Mouse (Mus musculus): ENCODE measurements around the gene Hils1. TPM values are rescaled to one million over a fixed set of nuclear protein-coding genes. Genes with fewer than 3 reads are reported as not detected.
A peak's percentile ranks its signal among the peaks of the same experiment; 100 is the strongest.

The Hils1 gene
- polyA plus RNA-seq, 1 experiment from 2014 or later: not detected

GRCm38 (mm10) chr11:94933584-94933983 is 33.8 kb upstream of the Hils1 start:
- peak overlapping the region; percentile 90 for H3K27ac ChIP-seq (ENCODE audit: low read length)
- no peak overlapping the region for H3K4me3 ChIP-seq (ENCODE audit: low read length)
- H3K9ac ChIP-seq (ENCODE audit: low read length): peak overlapping the region; percentile 35
- peaks cover 29% of the 10 kb centered on the region for H3K4me1 ChIP-seq (replicated peaks; ENCODE audit: control insufficient read depth, insufficient read depth, low read length)
- 5% methylated on average over 8 of the region's 8 CpGs for WGBS
- peak; percentile 8; the same call in 1 of the 2 replicates for ATAC-seq (ENCODE audit: low read depth)
- no peaks in the 10 kb centered on the region for H3K36me3 ChIP-seq (ENCODE audit: control insufficient read depth, insufficient read depth, low read length)
- H3K4me2 ChIP-seq (ENCODE audit: low read depth, low read length): peak overlapping the region; percentile 1; the same call in 1 of the 2 replicates
- H3K27me3 ChIP-seq (ENCODE audit: control insufficient read depth, insufficient read depth, low read depth, low read length): peaks cover 4% of the 10 kb centered on the region; the same call in 1 of the 2 replicates
- no peaks in the 10 kb centered on the region for H3K9me3 ChIP-seq (ENCODE audit: control insufficient read depth, low read length)

- 32% methylated on average over 11 of the region's 11 CpGs for WGBS
These were observed 32.9 kb upstream of the Hils1 start for GRCm38 (mm10) chr11:94934526-94934925.

GRCm38 (mm10) chr11:94936045-94936444 is 31.3 kb upstream of the Hils1 start, which contains the start of gene Col1a1:
TSS of gene Col1a1 (plus strand) at chr11:94936224.
- Histone ChIP-seq H3K4me2 (ENCODE audit: low read depth, low read length) (peak within 1 kb of the TSS; percentile 49), H3K36me3 (ENCODE audit: control insufficient read depth, insufficient read depth, low read length) (peaks cover 11% of the 10 kb centered on the region; the same call in 1 of the 2 replicates), H3K27ac (ENCODE audit: low read length) (peak within 1 kb of the TSS; percentile 95), H3K9ac (ENCODE audit: low read length) (peak within 1 kb of the TSS; percentile 78), H3K4me3 (ENCODE audit: low read length) (peak within 1 kb of the TSS; percentile 65), H3K9me3 (ENCODE audit: control insufficient read depth, low read length) (no peaks in the 10 kb centered on the region), H3K27me3 (ENCODE audit: control insufficient read depth, insufficient read depth, low read depth, low read length) (peaks cover 4% of the 10 kb centered on the region; the same call in 1 of the 2 replicates), H3K4me1 (replicated peaks; ENCODE audit: control insufficient read depth, insufficient read depth, low read length) (peaks cover 30% of the 10 kb centered on the region)
- ATAC-seq (ENCODE audit: low read depth): peak; percentile 67
- 16% methylated on average over 19 of the region's 19 CpGs for WGBS

More at GRCm38 (mm10) chr11:94934526-94934925, 32.9 kb upstream of the Hils1 start:
- Histone ChIP-seq H3K27me3 (ENCODE audit: control insufficient read depth, insufficient read depth, low read depth, low read length) (peaks cover 4% of the 10 kb centered on the region; the same call in 1 of the 2 replicates), H3K4me2 (ENCODE audit: low read depth, low read length) (peak overlapping the region; percentile 1; the same call in 1 of the 2 replicates), H3K9me3 (ENCODE audit: control insufficient read depth, low read length) (no peaks in the 10 kb centered on the region), H3K4me3 (ENCODE audit: low read length) (no peak overlapping the region), H3K4me1 (replicated peaks; ENCODE audit: control insufficient read depth, insufficient read depth, low read length) (peaks cover 25% of the 10 kb centered on the region), H3K36me3 (ENCODE audit: control insufficient read depth, insufficient read depth, low read length) (0 out of 2 replicates have a peak, but pooled peaks cover 1% of the 10 kb centered on the region), H3K9ac (ENCODE audit: low read length) (no peak overlapping the region), H3K27ac (ENCODE audit: low read length) (peak overlapping the region; percentile 95)
- 0 out of 2 replicates have a peak, but pooled peaks have one; percentile 1 for ATAC-seq (ENCODE audit: low read depth)

DNA sequence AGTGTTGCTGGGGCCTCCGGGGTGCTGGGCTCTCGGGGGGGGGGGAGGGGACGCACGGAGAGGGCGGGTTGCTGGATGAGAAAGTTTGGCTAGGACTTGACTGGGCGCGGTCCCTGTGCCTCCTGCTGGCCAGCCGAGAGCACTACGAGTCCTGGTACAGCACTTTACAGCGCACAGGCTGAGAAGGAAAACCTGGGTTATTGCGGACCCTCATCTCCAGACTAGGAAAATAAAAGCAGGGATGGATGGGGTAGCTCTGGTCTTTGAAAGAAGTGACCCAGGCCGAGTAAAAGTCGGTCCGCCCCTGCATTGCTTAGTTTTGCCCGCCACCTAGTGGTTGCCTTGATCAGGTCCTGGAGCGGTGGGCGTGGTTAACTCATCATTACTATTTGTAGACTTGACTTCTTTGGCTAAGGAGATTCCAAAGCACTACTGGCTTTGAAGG is 30.5 kb upstream of the Hils1 start:
- peak overlapping the region; percentile 65 for H3K4me3 ChIP-seq (ENCODE audit: low read length)
- peaks cover 30% of the 10 kb centered on the region for H3K4me1 ChIP-seq (replicated peaks; ENCODE audit: control insufficient read depth, insufficient read depth, low read length)
- H3K9me3 ChIP-seq (ENCODE audit: control insufficient read depth, low read length): no peaks in the 10 kb centered on the region
- H3K36me3 ChIP-seq (ENCODE audit: control insufficient read depth, insufficient read depth, low read length): peaks cover 13% of the 10 kb centered on the region; the same call in 1 of the 2 replicates
- H3K27me3 ChIP-seq (ENCODE audit: control insufficient read depth, insufficient read depth, low read depth, low read length): peaks cover 4% of the 10 kb centered on the region; the same call in 1 of the 2 replicates
- H3K4me2 ChIP-seq (ENCODE audit: low read depth, low read length): peak overlapping the region; percentile 49
- peak overlapping the region; percentile 78 for H3K9ac ChIP-seq (ENCODE audit: low read length)
- peak overlapping the region; percentile 95 for H3K27ac ChIP-seq (ENCODE audit: low read length)
- WGBS: 1% methylated on average over 14 of the region's 17 CpGs
- peak; percentile 61 for ATAC-seq (ENCODE audit: low read depth)

- Histone ChIP-seq H3K4me1 (replicated peaks; ENCODE audit: control insufficient read depth, insufficient read depth, low read length) (peaks cover 30% of the 10 kb centered on the region), H3K4me3 (ENCODE audit: low read length) (peak overlapping the region; percentile 65), H3K27me3 (ENCODE audit: control insufficient read depth, insufficient read depth, low read depth, low read length) (peaks cover 4% of the 10 kb centered on the region; the same call in 1 of the 2 replicates), H3K36me3 (ENCODE audit: control insufficient read depth, insufficient read depth, low read length) (peaks cover 13% of the 10 kb centered on the region; the same call in 1 of the 2 replicates), H3K9ac (ENCODE audit: low read length) (peak overlapping the region; percentile 36), H3K4me2 (ENCODE audit: low read depth, low read length) (peak overlapping the region; percentile 49), H3K27ac (ENCODE audit: low read length) (peak overlapping the region; percentile 95), H3K9me3 (ENCODE audit: control insufficient read depth, low read length) (no peaks in the 10 kb centered on the region)
- ATAC-seq (ENCODE audit: low read depth): peak; percentile 31
- under 1% methylated on average over 18 of the region's 18 CpGs for WGBS
These were observed 30.0 kb upstream of the Hils1 start for GRCm38 (mm10) chr11:94937335-94937781.

- 2% methylated on average over 15 of the region's 15 CpGs for WGBS
- H3K4me1 ChIP-seq (replicated peaks; ENCODE audit: control insufficient read depth, insufficient read depth, low read length): peaks cover 29% of the 10 kb centered on the region
- H3K9ac ChIP-seq (ENCODE audit: low read length): peak overlapping the region; percentile 36
- H3K27ac ChIP-seq (ENCODE audit: low read length): peak overlapping the region; percentile 95
- H3K27me3 ChIP-seq (ENCODE audit: control insufficient read depth, insufficient read depth, low read depth, low read length): peaks cover 4% of the 10 kb centered on the region; the same call in 1 of the 2 replicates
- peak overlapping the region; percentile 65 for H3K4me3 ChIP-seq (ENCODE audit: low read length)
- no peaks in the 10 kb centered on the region for H3K9me3 ChIP-seq (ENCODE audit: control insufficient read depth, low read length)
- peak overlapping the region; percentile 49 for H3K4me2 ChIP-seq (ENCODE audit: low read depth, low read length)
- ATAC-seq (ENCODE audit: low read depth): no peak
- H3K36me3 ChIP-seq (ENCODE audit: control insufficient read depth, insufficient read depth, low read length): peaks cover 13% of the 10 kb centered on the region; the same call in 1 of the 2 replicates
These were observed 29.6 kb upstream of the Hils1 start for GRCm38 (mm10) chr11:94937787-94938186.

DNA sequence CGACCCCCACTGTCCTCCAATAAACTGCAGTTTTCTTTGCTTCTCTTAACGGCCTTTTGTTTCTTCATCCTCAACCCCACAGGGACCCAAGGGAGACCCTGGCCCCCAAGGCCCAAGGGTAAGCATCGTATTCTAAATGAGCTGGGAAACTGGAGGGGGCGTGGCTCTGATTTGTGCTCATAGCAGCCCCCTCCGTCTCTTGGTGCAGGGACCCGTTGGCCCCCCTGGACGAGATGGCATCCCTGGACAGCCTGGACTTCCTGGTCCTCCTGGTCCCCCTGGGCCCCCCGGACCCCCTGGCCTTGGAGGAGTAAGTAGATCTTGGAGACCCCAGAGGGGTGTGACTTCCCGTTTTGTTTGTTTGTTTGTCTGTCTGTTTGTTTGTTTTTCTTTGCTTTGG is 29.1 kb upstream of the Hils1 start:
- WGBS: 17% methylated on average over 9 of the region's 9 CpGs
- no peaks in the 10 kb centered on the region for H3K9me3 ChIP-seq (ENCODE audit: control insufficient read depth, low read length)
- peaks cover 17% of the 10 kb centered on the region; the same call in 1 of the 2 replicates for H3K36me3 ChIP-seq (ENCODE audit: control insufficient read depth, insufficient read depth, low read length)
- H3K9ac ChIP-seq (ENCODE audit: low read length): peak overlapping the region; percentile 36
- peak overlapping the region; percentile 65 for H3K4me3 ChIP-seq (ENCODE audit: low read length)
- H3K27me3 ChIP-seq (ENCODE audit: control insufficient read depth, insufficient read depth, low read depth, low read length): peaks cover 4% of the 10 kb centered on the region; the same call in 1 of the 2 replicates
- H3K27ac ChIP-seq (ENCODE audit: low read length): peak overlapping the region; percentile 30; the same call in 1 of the 2 replicates
- H3K4me1 ChIP-seq (replicated peaks; ENCODE audit: control insufficient read depth, insufficient read depth, low read length): peaks cover 24% of the 10 kb centered on the region
- H3K4me2 ChIP-seq (ENCODE audit: low read depth, low read length): peak overlapping the region; percentile 49
- ATAC-seq (ENCODE audit: low read depth): no peak

DNA sequence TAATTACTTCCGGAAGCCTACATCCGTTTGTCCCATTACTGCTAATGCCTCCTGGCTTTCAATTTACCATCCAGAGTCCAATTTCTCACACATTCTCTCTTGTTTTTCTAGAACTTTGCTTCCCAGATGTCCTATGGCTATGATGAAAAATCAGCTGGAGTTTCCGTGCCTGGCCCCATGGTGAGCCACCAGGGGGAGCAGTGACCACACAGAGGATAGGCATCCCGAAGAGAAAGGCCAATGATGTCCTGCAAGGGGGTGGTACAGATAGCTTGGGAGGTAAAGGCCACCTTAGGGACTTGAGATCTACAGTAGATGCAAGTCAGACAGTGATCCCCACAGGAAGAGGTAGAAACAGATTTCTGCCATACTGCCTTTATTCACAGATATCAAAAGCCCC is 28.1 kb upstream of the Hils1 start:
- Histone ChIP-seq H3K4me1 (replicated peaks; ENCODE audit: control insufficient read depth, insufficient read depth, low read length) (peaks cover 15% of the 10 kb centered on the region), H3K4me2 (ENCODE audit: low read depth, low read length) (peak overlapping the region; percentile 49), H3K9ac (ENCODE audit: low read length) (no peak overlapping the region), H3K27me3 (ENCODE audit: control insufficient read depth, insufficient read depth, low read depth, low read length) (peaks cover 4% of the 10 kb centered on the region; the same call in 1 of the 2 replicates), H3K4me3 (ENCODE audit: low read length) (peak overlapping the region; percentile 65), H3K27ac (ENCODE audit: low read length) (0 out of 2 replicates have a peak overlapping the region, but pooled peaks have one; percentile 12), H3K9me3 (ENCODE audit: control insufficient read depth, low read length) (no peaks in the 10 kb centered on the region), H3K36me3 (ENCODE audit: control insufficient read depth, insufficient read depth, low read length) (peaks cover 17% of the 10 kb centered on the region; the same call in 1 of the 2 replicates)
- 18% methylated on average over 4 of the region's 4 CpGs for WGBS
- no peak for ATAC-seq (ENCODE audit: low read depth)

GRCm38 (mm10) chr11:94941121-94941520 is 26.3 kb upstream of the Hils1 start:
- H3K27me3 ChIP-seq (ENCODE audit: control insufficient read depth, insufficient read depth, low read depth, low read length): peaks cover 2% of the 10 kb centered on the region; the same call in 1 of the 2 replicates
- H3K4me3 ChIP-seq (ENCODE audit: low read length): no peak overlapping the region
- no peak for ATAC-seq (ENCODE audit: low read depth)
- WGBS: 31% methylated on average over 9 of the region's 9 CpGs
- no peaks in the 10 kb centered on the region for H3K9me3 ChIP-seq (ENCODE audit: control insufficient read depth, low read length)
- H3K36me3 ChIP-seq (ENCODE audit: control insufficient read depth, insufficient read depth, low read length): peaks cover 17% of the 10 kb centered on the region; the same call in 1 of the 2 replicates
- H3K27ac ChIP-seq (ENCODE audit: low read length): no peak overlapping the region
- no peak overlapping the region for H3K9ac ChIP-seq (ENCODE audit: low read length)
- no peak overlapping the region for H3K4me2 ChIP-seq (ENCODE audit: low read depth, low read length)
- H3K4me1 ChIP-seq (replicated peaks; ENCODE audit: control insufficient read depth, insufficient read depth, low read length): peaks cover 13% of the 10 kb centered on the region

Measured in lung, embryonic 16.5 days (tissue).